Mouse (Mus musculus) left cerebral cortex, postnatal 10 days (tissue): ENCODE measurements around the gene Stfa1. TPM values are rescaled to one million over a fixed set of nuclear protein-coding genes. Genes with fewer than 3 reads are reported as not detected.
"Not testable (repeated sequence)": the region's sequence is repeated elsewhere in the genome, so short reads cannot be mapped to it uniquely, and the experiment has no call there.

Experiments used
- DNase-seq, 2 experiments: peaks; one replicate each; pipeline ENCODE4 v3.0.0; 2021 to 2022; ENCODE audit warnings: low spot score in 2 of 2, mixed read lengths in 1 of 2; ENCODE audit errors: extremely low spot score in 1 of 2
- intact Hi-C: fragments of 180-260 bp; cut with DNase I; formaldehyde crosslinking; loops from one replicate; pipeline ENCODE4 v1.15.1; 2025
- total RNA-seq, 2 experiments: library from RNA; stranded (reverse); gene quantifications; 2 replicates each; pipeline ENCODE4 v1.2.3; 2021

The Stfa1 gene
- not detected for total RNA-seq

DNA sequence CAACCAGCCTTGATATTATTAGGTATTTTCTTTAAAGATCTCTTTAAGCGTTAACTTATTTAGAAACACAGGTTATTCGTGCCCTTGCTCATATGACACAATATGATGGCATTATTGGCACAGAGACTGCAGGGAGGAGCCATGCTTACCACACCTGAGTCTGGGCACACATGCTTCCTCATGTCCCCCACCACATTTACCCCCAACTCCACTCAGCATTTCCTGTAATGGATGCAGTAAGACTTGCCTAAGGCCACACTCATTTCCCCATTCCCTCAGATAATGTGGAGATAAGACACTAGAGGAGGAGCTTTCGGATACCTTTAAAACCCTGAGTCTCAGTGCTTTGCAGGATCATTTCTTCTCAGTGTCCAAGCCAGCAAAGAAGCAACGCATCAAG, at the start of gene Stfa1:
Gene Stfa1, plus strand, starts transcription at position 156 of the 400 bp plus-strand sequence.
- DNase-seq, intact Hi-C loops: not testable (repeated sequence)

- intact Hi-C loops, DNase-seq: not testable (repeated sequence)
Measured at GRCm38 (mm10) chr16:36260585-36260984, 16.2 kb upstream of the Stfa1 start.

- no peak for DNase-seq
- intact Hi-C loops = no loop called here
Measured at GRCm38 (mm10) chr16:36289140-36289539, 12.4 kb downstream of the Stfa1 start.

DNA sequence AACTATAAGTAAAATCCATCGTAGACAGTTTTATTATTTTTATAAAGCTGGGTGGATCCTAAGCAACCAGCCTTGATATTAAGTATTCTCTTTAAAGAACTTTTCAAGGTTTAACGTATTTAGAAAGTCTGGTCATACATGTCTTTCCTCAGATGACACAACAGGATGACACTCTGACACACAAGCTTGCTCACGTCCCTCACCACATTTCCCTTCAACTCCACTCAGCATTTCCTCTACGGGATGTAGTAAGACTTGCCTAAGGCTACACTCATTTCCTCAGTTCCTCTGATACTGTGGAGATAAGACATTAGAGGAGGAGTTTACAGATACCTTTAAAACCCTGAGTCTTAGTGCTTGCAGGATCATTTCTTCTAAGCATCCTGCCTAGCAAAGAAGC, 30.9 kb downstream of the Stfa1 start:
- intact Hi-C loops = no loop called here
- no peak for DNase-seq

- intact Hi-C loops, DNase-seq: not testable (repeated sequence)
Measured at GRCm38 (mm10) chr16:36316111-36316510, 39.4 kb downstream of the Stfa1 start.

GRCm38 (mm10) chr16:36319286-36319685, 42.5 kb downstream of the Stfa1 start:
- intact Hi-C loops = no loop called here
- DNase-seq = no peak

GRCm38 (mm10) chr16:36334232-36334631, 57.5 kb downstream of the Stfa1 start, which contains the start of gene BC117090:
BC117090 (minus strand) TSS chr16:36334332.
- no peak for DNase-seq
- intact Hi-C loops = no loop called here

Other genes starting within 250 kb of the Stfa1 start
- 1 to 10 TPM; 4.7 to 5.7 TPM for gene Wdr5b, start 235.8 kb upstream of the Stfa1 start, total RNA-seq
- gene Fam162a, start 205.4 kb upstream of the Stfa1 start, total RNA-seq = 10 to 100 TPM; 68.0 to 72.2 TPM
- 10 to 100 TPM; 20.0 to 23.5 TPM for gene Ccdc58, start 205.3 kb upstream of the Stfa1 start, total RNA-seq
- gene Csta1, start 145.7 kb upstream of the Stfa1 start, total RNA-seq = not detected
- gene Stfa2l1, start 120.1 kb upstream of the Stfa1 start, total RNA-seq = not detected
- gene Gm5483, start 92.7 kb upstream of the Stfa1 start, total RNA-seq = not detected
- gene Gm5416, start 66.5 kb upstream of the Stfa1 start, total RNA-seq = not detected
- gene 2010005H15Rik, start 55.5 kb upstream of the Stfa1 start, total RNA-seq = not detected
- not detected for gene BC117090, start 57.4 kb downstream of the Stfa1 start, total RNA-seq
- gene BC100530, start 90.8 kb downstream of the Stfa1 start, total RNA-seq = not detected
- gene Stfa2, start 131.5 kb downstream of the Stfa1 start, total RNA-seq = not detected
- not detected for gene Stfa3, start 178.4 kb downstream of the Stfa1 start, total RNA-seq